Mouse (Mus musculus): Measurements from ENCODE around the gene Sptb.

DNA sequence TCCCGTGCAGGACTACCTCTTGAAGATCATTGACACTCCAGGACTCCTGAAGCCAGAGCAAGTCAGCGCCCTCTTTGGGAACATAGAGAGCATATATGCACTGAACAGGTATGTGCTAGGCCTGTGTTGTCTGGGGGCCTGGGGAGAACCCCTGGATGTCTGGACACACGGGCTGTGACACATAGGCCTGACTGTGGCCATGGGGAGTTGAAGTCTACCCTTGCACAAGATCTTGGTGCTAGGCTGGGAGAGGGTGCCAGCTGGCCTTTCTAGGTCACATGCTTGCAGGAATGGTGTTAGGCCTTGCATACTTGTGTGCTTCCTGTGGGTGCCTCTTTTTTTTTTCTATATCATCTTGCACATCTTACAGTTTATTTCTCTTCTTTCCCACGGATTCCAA lies 148.2 kb downstream of the Sptb start:
- TF ChIP-seq CTCF (IDR thresholded peaks at IDR 0.05; ENCODE audit: borderline replicate concordance, insufficient read depth, low read depth, low read length): no peak
- TF ChIP-seq POLR2A (IDR thresholded peaks at IDR 0.05; ENCODE audit: borderline replicate concordance, insufficient read depth, low read length): no peak

All from cerebellum, adult 2 months (tissue).